Mouse (Mus musculus) G1E (cell line): ENCODE measurements around the gene Il17re.

Experiments used
- CTCF ChIP-seq: IDR thresholded peaks from 2 replicates; pipeline ENCODE4 v1.5.1; 2012; ENCODE audit warnings: low read depth, low read length, inconsistent platforms, mixed read lengths
- GATA1 ChIP-seq: IDR thresholded peaks from 2 replicates; pipeline ENCODE4 v1.6.1; 2012; ENCODE audit warnings: borderline replicate concordance, low read length, inconsistent platforms, mixed read lengths
- TAL1 ChIP-seq: conservative IDR thresholded peaks from 2 replicates; pipeline ENCODE4 v1.6.1; 2012; ENCODE audit warnings: low read depth, low read length, inconsistent platforms, mixed read lengths

- TF ChIP-seq CTCF: peak; percentile 77
- TF ChIP-seq GATA1: no peak
- no peak for TF ChIP-seq TAL1
Measured at GRCm38 (mm10) chr6:113427397-113427796, 30.9 kb upstream of the Il17re start.
